Mouse (Mus musculus) olfactory bulb, adult 2 months (tissue): ENCODE measurements at regions not wholly inside any gene's neighbourhood (a gene's known extent, or its start where the extent isn't known, plus 50 kb on each side); places are given as distances from the start of the nearest gene placed in this dataset.

Source experiments
- H3K27ac ChIP-seq: fragments of 200-500 bp; 2 replicates; pipeline ENCODE4 v1.5.1; 2012; ENCODE audit warnings: low read depth, low read length; ENCODE audit not compliant: insufficient read depth
- H3K4me1 ChIP-seq: fragments of 200-500 bp; 2 replicates; pipeline ENCODE4 v1.6.1; 2012; ENCODE audit warnings: low read length; ENCODE audit not compliant: control insufficient read depth, insufficient read depth
- H3K4me3 ChIP-seq: fragments of 200-500 bp; 2 replicates; pipeline ENCODE4 v1.5.1; 2012; ENCODE audit warnings: mild to moderate bottlenecking, low read depth, low read length, moderate library complexity; ENCODE audit not compliant: insufficient read depth
- CTCF ChIP-seq: fragments of 200-500 bp; IDR thresholded peaks from 2 replicates; pipeline ENCODE4 v1.5.1; 2012; ENCODE audit warnings: low read depth, mild to moderate bottlenecking, low read length, moderate library complexity; ENCODE audit not compliant: insufficient read depth
- POLR2A ChIP-seq: fragments of 200-500 bp; IDR thresholded peaks from 2 replicates; pipeline ENCODE4 v1.6.1; 2012; ENCODE audit warnings: mild to moderate bottlenecking, low read depth, low read length, moderate library complexity; ENCODE audit not compliant: insufficient read depth
- WGBS: fragments of 180-500 bp; shearing (Covaris S2); methylation state at CpG from one replicate; pipeline ENCODE4 v1.1.7; 2018; 5-methylcytosine and 5-hydroxymethylcytosine counted together

GRCm38 (mm10) chr15:63724543-63725186 lies 120.3 kb downstream of the Gsdmc2 start:
- H3K27ac ChIP-seq = no peak overlapping the region
- TF ChIP-seq POLR2A (no peak), CTCF (no peak)
- no peak overlapping the region for H3K4me3 ChIP-seq
- no peaks in the 10 kb centered on the region for H3K4me1 ChIP-seq
- 98% methylated on average over 5 of the region's 5 CpGs for WGBS

- WGBS = 72% methylated on average over 9 of the region's 9 CpGs
- Histone ChIP-seq H3K27ac (no peak overlapping the region), H3K4me1 (no peaks in the 10 kb centered on the region), H3K4me3 (no peak overlapping the region)
- TF ChIP-seq POLR2A (no peak), CTCF (no peak)
Observed at GRCm38 (mm10) chr15:63722991-63723390, 122.0 kb downstream of the Gsdmc2 start.

- no peaks in the 10 kb centered on the region for H3K4me1 ChIP-seq
- H3K27ac ChIP-seq = no peak overlapping the region
- TF ChIP-seq POLR2A (no peak), CTCF (no peak)
- 87% methylated on average over 3 of the region's 3 CpGs for WGBS
- H3K4me3 ChIP-seq = no peak overlapping the region
Observed at GRCm38 (mm10) chr15:63721669-63722357, 123.2 kb downstream of the Gsdmc2 start.

DNA sequence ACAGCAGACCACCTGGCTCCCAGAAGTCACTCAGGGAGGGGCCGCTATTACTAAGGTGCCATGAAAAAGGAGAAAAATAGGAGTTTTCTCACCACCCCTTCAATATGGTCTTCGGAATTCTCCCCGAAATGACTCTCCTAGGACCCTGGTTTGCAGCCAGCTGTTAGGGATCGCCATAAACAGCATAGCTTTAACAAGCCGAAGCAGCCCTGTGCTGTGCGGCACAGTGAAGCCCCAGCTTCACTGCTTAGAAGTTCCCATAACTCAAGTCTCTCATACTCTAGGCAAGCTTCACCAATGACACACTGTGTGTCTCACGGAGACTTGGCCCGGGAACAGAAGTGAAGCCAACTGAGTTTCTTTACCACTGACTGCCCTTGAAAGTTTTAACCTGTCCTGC lies 127.2 kb downstream of the Gsdmc2 start:
- Histone ChIP-seq H3K4me1 (no peaks in the 10 kb centered on the region), H3K4me3 (no peak overlapping the region), H3K27ac (no peak overlapping the region)
- WGBS = 93% methylated on average over 8 of the region's 8 CpGs
- TF ChIP-seq POLR2A (no peak), CTCF (no peak)

GRCm38 (mm10) chr15:63713697-63714096 lies 131.3 kb downstream of the Gsdmc2 start:
- TF ChIP-seq POLR2A (no peak), CTCF (no peak)
- no peak overlapping the region for H3K4me3 ChIP-seq
- WGBS = 91% methylated on average over 3 of the region's 3 CpGs

DNA sequence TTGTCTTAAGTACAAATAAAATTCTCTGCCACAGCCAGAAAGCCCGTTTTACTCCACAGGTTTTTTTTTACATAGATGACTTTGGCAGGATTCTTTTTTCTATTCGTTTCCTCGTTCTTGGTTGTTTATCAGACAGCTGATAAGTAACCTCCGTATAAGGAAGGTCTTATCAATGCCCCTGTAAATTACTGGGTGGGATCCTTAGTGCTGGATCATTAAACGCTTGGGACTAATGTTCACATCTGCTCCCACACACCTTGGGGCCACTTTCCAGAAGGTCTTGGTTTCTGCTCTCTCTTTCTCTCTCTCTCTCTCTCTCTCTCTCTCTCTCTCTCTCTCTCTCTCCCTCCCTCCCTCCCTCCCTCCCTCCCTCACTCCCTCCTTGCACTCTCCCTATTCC lies 134.6 kb downstream of the Gsdmc2 start:
- 67% methylated on average over 5 of the region's 5 CpGs for WGBS
- no peak overlapping the region for H3K4me3 ChIP-seq
- TF ChIP-seq POLR2A (no peak), CTCF (no peak)
- H3K27ac ChIP-seq = no peak overlapping the region
- no peaks in the 10 kb centered on the region for H3K4me1 ChIP-seq

More at GRCm38 (mm10) chr15:63713697-63714096, 131.3 kb downstream of the Gsdmc2 start:
- Histone ChIP-seq H3K27ac (no peak overlapping the region), H3K4me1 (no peaks in the 10 kb centered on the region)

- TF ChIP-seq POLR2A (no peak), CTCF (no peak)
- WGBS = 96% methylated on average over 4 of the region's 4 CpGs
- no peak overlapping the region for H3K4me3 ChIP-seq
Observed at GRCm38 (mm10) chr15:63709270-63709933, 135.6 kb downstream of the Gsdmc2 start.

GRCm38 (mm10) chr15:63704636-63705035 lies 140.3 kb downstream of the Gsdmc2 start:
- 90% methylated on average over 8 of the region's 8 CpGs for WGBS
- no peak overlapping the region for H3K27ac ChIP-seq
- H3K4me3 ChIP-seq = no peak overlapping the region
- no peak for TF ChIP-seq POLR2A
- no peak for TF ChIP-seq CTCF
- H3K4me1 ChIP-seq = no peaks in the 10 kb centered on the region

More at GRCm38 (mm10) chr15:63709270-63709933, 135.6 kb downstream of the Gsdmc2 start:
- no peak overlapping the region for H3K27ac ChIP-seq
- no peaks in the 10 kb centered on the region for H3K4me1 ChIP-seq

- Histone ChIP-seq H3K4me3 (no peak overlapping the region), H3K4me1 (no peaks in the 10 kb centered on the region), H3K27ac (no peak overlapping the region)
- 95% methylated on average over 10 of the region's 10 CpGs for WGBS
- no peak for TF ChIP-seq CTCF
- no peak for TF ChIP-seq POLR2A
Observed at GRCm38 (mm10) chr15:63697831-63698230, 147.1 kb downstream of the Gsdmc2 start.
